Mouse (Mus musculus): Measurements from ENCODE around the gene Ccdc85c.

Ccdc85c gene

DNA sequence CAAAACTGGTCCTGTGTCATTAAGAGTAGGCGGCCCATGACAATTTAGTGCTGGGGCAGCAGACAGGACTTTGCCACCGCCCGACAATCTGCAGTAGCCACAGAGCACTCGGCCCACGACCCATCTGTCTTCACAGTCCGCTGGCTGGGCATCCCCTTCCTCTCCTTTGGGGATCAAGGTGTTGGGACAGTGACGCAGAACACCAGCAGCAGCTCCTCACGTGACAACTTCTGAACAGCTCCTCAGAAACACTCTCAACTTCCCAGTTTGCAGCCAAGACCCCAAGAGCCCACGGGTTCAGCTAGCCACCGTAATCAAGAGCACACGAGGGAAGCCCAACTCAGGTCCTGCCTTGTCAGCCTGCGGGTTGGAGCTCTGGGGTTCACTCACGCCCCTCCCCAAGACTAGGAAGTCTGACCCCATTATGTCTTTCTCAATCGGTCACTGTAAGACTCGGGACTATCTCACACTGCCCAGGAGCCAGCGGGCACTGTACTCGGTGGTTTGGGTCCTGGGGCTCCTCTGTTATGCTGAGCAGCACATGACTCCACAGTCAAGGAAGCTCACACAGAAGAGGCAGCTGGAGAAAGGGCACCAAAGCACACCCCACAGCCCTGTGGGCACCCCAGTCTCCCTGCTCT is 36.7 kb downstream of the Ccdc85c start:
- no peak for DNase-seq

DNA sequence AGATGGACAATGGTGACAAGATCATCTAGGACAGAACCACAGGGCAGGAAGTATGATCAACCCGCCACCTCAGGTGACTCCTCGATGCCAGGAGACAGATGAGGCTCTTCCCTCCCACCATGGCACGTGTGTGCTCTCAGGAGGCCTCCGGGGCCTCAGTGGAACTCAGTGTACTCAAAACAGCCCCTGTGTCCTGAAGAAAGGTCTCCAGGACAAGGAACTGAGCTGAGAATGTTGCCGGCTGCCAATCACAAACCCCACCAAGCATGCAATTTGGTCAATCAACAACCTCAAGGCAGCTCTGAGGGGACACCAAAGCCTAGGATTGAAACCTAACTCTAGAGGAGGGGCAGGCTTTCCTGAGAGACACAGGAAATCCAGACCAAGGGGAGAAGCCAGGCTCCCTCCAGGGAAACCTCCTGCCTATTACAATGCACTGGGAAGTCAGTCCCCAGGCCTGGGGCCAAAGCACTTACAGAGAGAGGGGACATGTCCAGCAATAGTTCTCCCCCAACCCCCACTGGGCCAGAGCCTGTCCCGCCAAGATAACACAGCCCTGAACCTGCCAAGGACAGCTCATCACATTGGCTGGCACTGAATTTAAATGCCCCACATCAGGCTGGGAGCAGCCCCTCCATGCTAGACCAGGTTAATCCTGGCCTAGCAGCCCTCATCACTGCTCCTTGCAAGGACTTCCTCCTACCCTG is 37.8 kb downstream of the Ccdc85c start:
- DNase-seq, result no peak

GRCm38 (mm10) chr12:108235976-108236555 is 39.2 kb downstream of the Ccdc85c start:
- DNase-seq, result no peak

- DNase-seq, result no peak
Measured at GRCm38 (mm10) chr12:108234832-108235602, 40.2 kb downstream of the Ccdc85c start.

GRCm38 (mm10) chr12:108233736-108234135 is 41.5 kb downstream of the Ccdc85c start:
- no peak for DNase-seq

DNA sequence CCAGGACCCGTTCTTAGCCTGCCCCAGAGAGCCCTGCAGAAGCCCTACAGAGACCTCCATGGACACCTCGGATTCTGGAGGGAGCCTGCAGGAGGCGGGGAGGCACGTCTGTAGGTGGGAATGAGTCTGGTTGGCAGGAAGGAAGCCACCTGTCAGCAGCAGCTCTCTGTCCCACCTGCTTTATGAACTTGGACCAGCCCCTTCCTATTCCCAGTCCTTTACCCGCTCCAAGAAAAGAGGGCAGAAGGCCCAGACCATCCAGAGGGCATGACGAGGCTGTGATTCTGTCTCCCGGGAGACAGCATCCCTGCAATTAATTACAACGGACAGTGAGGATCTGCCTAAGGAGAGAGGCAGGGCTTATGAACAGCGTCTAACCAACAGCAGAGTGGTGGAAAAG is 43.3 kb downstream of the Ccdc85c start:
- DNase-seq, result no peak

DNA sequence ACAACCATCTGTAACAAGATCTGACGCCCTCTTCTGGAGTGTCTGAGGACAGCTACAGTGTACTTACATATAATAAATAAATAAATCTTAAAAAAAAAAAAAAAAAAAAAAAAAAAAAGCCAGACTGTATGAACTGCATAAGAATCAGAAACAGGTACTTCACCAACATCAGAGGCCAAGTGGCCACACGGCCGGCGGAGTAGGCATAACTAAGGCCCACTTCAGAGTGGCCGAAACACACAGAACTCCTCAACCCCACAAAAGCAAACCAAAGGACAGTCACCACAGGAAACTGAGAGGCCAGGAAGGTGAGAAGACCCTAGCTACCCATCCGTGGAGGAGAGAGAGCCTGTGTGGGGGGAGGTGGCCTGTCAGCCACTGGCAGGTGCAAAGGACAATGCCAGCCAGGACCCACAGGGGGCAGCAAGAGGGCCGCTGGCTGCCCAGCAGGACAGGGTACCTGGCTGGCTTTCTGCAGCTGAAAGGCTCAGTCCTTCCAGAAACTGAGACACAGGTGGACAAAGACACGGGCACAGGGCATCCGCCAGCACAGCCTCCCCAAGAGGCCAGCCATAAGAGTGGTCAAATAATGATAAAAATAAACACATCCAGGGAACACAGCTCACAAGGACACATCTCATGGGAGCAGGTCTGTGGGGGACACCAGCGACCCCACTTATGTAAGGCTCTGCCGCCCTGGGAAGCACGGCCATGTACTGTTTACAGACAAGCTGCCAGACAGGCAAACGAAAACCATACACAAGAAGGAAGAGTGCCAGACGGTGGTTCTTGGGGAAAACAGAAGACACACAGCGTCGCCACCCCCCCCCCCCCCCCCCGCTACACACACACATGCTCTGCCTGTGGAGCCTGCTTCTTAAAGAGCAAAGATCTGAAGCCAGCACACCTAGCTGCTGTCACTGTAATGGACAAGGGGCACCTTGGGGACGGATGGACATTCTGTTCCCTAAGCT is 44.1 kb downstream of the Ccdc85c start:
- peak; percentile 82 for DNase-seq

DNA sequence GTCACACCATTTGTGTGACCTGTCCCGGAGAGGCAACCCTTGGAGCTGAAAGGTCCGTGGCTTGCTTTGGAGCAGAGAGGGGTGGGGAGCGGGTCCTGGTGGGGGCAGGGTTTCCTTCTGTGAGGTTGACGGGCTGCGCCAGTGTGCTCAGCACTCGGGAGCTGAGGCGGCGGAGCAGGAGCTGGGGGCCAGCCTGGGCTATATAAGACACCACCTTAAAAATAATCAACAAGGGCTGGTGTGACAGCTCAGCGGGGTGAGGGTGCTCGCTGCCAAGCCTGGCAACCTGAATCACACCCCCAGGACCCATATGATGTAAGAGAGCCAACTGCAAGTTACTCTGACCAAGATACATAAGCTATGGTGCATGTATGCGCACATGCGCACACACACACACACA is 45.1 kb downstream of the Ccdc85c start:
- no peak for DNase-seq

- no peak for DNase-seq
Measured at GRCm38 (mm10) chr12:108227527-108227926, 47.7 kb downstream of the Ccdc85c start.

- DNase-seq, result peak; percentile 80
Measured at GRCm38 (mm10) chr12:108226941-108227340, 48.3 kb downstream of the Ccdc85c start.

DNA sequence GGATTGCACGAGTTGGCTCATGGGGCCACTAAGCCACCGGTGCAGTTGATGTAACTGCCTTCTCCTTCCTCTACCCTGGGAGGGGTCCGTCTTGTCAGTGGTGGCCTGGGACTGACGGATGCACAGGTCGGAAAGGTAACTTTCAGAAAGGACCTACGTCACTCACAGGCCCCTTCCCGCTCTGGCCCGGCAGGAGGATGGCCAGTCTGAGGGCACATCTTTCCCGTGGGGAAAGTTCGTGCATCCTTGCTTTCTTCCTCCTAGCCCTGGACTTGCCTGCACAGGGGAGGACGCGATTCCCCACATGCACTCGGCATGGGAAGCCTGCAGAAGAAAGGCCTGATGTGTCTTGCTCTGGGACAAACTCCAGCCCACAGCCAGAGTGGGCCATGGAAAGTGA is 49.0 kb downstream of the Ccdc85c start:
- DNase-seq, result no peak

GRCm38 (mm10) chr12:108225781-108226180 is 49.4 kb downstream of the Ccdc85c start:
- DNase-seq, result no peak

- DNase-seq, result no peak
Measured at GRCm38 (mm10) chr12:108223357-108223756, 51.9 kb downstream of the Ccdc85c start.

DNA sequence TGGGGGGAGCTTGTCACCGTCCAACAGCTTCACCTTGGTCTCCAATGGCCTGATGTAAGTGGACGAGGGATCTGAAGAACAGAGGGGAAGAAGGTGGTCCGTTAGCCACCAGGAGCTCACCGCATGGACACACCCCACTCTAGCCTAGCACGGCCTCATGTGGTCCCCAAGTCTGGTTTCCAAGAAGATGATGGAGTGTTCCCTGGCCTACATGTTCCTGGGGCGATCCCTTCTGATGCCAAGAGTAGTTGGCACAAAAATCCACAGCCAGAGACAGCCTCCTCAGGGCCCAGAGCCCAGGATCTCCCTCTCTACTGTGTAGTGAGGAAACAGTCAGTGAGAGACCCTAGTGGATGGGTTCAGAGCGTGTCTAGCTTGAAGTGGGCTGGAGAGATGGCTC is 53.5 kb downstream of the Ccdc85c start:
- DNase-seq, result peak; percentile 45

- DNase-seq, result peak; percentile 53
Measured at GRCm38 (mm10) chr12:108221206-108221605, 54.0 kb downstream of the Ccdc85c start.

DNA sequence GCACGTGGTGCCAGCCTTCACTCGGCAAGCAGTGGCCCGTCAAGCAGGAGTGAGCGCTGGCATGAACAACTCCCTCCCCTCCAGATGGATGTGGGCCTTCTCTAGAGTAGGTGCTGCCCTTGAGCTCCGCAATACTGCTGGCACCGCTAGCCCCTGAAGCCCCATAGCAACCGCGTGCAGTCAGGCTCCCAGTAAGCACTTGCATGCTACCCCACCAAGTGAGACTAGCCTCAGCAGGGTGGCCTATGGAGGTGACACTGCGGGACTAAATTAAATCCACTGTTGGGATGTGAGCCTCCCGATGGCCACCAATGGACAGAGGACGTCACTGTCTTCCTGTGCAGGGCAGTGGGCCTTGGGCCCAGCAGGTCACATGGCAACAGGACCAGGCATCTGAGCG is 54.6 kb downstream of the Ccdc85c start:
- peak; percentile 45 for DNase-seq

DNA sequence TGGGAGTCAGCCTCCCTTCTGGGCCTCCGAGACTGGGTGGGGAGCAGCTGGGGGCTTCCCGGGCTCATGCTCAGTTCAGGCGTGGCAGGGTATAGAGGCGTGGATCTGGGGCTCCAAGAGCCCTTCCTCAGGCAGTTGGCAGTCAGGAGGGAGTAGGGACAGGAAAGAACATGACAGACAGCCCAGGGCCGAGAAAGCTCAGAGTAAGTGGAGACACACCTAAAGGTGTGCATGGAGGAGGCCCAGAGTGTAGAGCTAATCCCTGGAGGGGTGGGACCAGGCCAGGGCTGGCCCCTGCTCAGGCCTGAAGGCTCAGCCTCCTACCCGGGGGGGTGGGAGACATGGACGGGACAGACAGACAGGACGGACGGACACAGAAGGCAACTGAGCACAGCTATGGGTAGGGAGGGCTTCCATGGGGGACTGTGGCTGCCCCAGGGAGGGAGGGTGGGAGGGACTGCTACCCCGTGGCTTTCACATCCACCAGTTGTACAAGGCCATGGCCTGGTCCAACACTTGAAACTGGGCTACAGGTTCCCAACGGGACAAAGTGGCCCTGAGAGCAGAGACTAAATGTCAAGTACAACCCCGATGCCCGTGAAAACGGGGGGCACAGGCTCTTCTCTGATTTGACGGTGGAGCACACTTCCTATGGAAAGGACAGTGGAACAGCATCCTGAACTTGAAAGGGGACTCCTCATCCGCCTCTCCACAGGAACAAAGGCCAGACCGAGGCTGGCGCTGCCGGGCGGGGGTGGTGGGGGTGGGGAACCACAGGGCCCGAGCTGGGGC is 55.2 kb downstream of the Ccdc85c start:
- peak; percentile 24 for DNase-seq

- peak; percentile 17 for DNase-seq
Measured at GRCm38 (mm10) chr12:108219163-108219562, 56.1 kb downstream of the Ccdc85c start.

DNA sequence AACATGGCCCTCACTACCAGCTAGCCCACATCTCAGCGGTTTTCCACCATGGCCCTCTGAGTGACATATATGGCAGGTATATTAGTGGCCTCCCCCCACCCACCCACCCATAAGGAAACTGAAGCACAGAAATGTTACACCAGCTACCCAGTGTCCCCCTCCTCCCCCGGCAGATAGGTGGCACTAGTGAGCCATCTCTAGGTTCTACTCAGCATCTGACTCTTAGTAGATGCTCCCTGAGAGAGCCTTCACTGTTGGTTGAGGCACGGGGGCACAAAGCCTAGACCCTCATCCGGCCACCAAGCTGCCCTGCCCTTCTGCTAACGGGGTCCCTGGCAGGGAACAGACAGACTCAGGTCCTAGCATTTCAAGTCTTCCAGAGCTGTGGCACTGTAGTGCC is 57.7 kb downstream of the Ccdc85c start:
- DNase-seq, result peak; percentile 70

GRCm38 (mm10) chr12:108216611-108217370 is 58.4 kb downstream of the Ccdc85c start:
- DNase-seq, result peak; percentile 39

DNA sequence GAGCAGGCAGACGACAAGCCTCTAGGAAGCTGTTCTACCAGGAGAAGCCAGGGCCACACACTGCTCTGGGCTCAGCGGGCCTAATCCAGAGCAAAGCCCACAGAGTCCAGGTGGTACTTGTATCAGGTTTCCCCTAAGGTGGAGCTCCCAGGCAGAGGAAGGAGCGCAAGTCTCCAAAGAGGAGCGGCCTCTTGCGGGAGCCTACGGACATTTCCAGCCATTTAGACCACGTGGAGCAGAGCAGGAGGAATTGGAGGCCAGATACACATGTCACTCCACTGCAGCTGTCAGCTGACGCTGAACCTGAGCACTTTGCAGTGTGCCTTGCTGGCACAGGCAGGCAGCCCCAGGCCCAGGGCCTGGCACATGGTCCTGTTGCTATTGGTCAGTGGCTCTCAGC is 60.1 kb downstream of the Ccdc85c start:
- DNase-seq, result peak; percentile 21

All from cerebellum, adult 11 months (tissue).